Mouse (Mus musculus) right cerebral cortex, postnatal 4 days (tissue): ENCODE measurements around the gene Rtn4rl1.

Source experiments
- DNase-seq: peaks from one replicate; pipeline ENCODE4 v3.0.0-alpha.2; 2022

Gene Rtn4rl1

DNA sequence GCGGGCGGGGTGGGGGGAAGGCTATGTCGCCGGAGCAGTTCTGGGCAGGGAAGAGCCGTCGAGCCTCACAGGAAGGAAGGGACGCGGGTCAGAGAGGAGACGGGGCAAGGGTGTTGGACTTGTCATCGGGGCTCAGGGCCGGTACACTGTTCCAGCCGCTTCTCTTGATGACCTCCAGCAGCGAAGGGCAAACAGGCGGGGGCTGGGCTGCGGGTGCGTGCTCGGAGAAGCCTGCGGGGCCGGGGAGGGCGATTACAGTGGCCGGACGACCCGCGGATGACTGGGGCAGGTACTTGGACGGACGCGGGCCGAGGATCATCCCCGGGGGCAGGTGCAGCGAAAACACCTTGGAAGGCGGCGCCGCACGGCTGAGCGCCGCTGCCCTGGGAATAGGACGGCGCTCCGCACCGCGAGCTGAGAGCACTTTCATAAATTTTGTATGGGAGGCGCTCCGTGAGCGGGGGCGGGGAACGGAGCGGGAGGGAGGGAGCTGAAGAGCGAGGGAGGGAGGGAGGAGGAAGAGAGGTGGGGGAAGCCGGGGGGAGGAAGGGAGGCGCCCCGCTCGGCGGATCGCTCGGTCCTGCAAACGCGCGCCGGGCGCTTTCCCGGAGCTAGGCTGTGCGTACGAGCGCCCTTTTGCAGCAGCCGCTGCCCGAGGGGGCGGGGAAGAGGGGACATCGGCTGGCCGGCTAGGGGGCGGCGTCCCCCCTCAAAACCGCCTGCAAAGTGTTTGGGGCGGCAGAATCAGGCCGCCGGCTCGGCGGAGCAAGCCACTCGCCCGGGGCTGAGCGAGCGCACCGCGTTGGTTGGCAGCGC, at the start of gene Rtn4rl1:
Gene Rtn4rl1, plus strand, starts transcription at position 528 of the 816 bp plus-strand sequence.
- DNase-seq, result peak; percentile 68

- DNase-seq, result no peak
Observed at GRCm38 (mm10) chr11:75145841-75146240, 47.7 kb upstream of the Rtn4rl1 start.

DNA sequence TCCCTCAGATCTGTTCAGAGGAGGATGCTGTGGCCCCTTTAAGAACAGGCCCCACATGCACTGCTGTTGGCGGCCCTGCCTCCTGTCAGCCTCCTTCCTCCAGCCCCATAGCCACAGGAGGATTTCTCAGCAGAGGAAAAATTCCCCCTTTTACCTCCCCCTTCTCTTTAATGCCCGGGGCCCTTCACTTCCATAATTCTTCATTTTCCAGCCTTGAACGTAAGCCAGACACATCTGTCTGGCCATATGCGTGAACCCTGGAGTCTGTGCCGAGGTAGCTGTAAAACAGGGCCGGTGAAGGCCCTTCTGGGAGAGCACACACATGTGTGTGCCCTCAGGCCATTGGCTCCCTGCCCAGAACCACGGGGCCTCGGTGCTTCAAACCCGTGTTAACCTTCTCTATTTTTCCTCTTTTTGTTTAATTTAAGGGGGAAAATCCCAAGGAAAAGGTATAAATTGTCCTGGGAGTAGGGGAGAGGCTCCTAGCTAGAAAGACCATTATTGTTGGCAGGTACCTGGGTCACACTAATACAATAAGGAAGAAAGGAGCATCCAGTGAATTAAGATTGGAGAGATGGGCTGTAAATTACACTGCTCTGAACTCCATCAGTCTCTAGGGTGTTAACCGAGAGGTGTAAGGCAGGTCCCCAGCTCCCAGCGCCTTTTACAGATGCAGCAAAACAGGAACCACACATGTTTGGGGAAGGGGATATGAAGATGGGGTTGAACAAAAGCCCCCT, 46.3 kb upstream of the Rtn4rl1 start:
- no peak for DNase-seq

DNA sequence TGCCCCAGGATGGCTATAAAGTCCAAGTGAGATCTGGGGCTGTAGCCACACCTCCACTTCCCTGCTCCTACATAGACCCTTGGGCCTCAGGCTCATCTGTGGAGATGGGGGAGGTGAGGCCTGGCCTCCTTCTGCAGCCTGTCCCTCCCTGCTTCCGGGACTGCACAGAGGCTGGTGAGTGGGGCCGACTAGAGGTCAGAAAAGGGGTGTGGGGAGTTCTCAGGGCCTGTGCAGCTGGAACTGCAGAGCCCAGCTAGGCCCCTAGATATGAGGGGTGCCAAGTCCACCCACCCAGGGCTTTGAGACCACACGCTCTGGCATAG, 45.8 kb upstream of the Rtn4rl1 start:
- DNase-seq, result no peak

DNA sequence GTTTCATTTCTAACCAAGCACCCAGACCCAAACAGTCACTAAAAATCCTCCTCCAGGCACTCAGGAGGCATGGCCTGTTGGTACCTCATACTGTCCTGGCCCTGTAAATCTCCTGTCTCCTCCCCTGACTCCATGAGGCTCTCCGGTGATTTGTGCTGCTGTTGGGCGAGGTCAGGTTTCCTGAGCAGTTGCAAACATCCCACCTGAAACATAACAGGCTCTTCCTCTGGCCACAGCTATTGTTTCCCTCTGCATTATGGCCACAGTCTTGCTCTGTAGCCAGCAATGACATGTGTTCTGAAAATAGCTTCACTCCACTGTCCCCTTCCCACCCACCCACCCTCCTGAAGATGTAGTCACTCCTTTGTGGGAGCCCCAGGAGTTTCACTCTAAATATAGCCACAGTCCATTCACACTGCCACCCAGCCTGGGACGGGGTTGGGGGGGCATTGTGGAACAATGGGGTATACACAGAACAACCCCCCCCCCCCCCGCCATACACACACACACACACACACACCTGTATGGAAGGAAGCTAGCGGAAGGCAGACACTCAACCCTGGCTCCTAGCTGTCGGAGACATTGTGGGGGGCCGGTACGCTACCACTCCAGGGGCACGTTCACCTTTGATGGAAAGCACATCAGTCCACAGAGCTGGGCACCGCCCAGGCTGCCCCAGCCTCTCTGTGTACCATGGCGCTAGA, 45.1 kb upstream of the Rtn4rl1 start:
- no peak for DNase-seq

- no peak for DNase-seq
Observed at GRCm38 (mm10) chr11:75150346-75150745, 43.2 kb upstream of the Rtn4rl1 start.

DNA sequence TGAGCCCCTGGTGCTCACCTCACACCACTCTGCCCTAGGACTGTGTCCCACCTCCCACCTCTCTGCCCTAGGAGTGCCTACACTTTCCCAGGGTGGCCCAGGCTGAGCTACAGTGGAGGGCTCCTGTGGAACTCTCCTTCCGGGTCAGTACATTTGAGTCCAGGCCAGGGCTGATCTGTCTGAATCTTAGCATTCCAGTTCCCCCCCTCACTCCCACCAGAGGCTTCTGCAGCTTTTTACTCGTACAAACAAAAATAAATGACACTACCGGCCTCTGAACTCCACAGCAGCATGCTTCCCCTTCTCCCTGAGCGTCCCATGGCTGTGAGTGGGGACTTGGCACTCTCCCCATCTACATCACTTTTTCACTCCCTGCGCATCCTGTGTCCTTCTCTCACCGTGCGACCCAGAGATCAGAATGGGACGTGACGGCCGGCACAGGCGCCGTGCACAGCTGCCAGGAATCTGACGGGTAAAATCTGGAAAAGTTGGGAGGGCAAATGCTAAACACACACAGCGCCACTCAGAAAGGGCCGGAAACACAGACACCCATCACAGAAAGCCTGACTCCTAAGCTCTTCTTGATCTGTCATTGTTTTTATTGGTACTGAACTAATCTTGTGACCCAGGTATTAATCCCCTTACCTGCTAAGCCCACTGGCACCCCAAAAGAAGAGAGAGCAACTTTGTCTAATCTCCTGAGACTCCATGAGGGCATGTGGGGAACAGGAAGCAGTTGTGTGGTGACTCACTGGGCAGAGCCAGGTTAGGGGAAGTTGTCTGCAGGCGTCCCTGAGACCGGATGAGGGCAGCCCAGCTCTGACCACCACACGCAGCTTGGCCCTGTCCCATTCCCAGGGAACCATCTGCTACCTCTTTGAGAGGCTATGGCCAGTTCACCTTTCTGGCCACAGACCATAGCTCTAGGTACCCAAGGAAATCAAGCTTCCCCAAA, 40.7 kb upstream of the Rtn4rl1 start:
- DNase-seq, result no peak

DNA sequence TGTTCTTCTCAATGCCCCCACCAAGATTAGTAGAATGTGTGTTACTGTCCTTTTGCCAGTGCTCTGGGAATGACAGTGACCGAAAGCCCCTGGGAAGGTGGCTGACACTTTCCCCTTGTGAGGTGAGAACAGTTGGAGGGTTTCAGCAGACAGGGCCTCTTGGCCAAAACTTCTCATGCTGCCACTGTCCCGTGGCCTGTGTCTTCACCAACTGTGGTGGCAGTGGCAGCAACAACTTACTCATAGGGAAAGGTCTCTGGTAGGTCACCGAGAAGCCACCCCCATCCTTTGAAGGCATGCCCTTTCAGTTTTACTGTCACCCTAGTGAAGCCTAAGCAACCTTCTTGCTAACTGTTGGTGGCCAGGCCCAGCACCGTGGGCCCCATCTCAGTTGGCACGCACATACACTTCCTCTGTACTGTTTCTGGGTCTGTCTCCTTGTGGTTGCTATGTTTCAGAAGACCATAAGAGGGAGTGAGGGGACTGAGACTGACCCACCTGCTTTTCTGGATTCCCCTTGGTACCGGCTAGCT, 39.5 kb upstream of the Rtn4rl1 start:
- DNase-seq, result no peak

DNA sequence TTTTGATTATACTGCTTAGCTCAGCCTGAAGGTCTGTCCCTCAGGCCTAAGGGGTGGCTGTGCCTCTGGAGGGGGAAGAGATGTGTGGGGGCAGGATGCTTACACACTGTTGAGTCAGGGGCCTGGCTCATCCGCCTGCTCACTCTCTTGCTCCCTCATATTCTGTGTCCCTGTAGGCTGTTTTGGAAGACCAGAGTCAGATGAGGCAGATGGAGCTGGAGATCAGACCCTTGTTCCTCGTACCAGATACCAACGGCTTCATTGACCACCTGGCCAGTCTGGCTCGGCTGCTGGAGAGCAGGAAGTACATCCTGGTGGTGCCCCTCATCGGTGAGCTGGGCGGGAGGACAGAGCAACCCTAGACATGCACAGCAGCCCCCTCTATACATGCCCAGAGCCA, 37.6 kb upstream of the Rtn4rl1 start:
- no peak for DNase-seq

GRCm38 (mm10) chr11:75156416-75156815, 37.2 kb upstream of the Rtn4rl1 start:
- no peak for DNase-seq

DNA sequence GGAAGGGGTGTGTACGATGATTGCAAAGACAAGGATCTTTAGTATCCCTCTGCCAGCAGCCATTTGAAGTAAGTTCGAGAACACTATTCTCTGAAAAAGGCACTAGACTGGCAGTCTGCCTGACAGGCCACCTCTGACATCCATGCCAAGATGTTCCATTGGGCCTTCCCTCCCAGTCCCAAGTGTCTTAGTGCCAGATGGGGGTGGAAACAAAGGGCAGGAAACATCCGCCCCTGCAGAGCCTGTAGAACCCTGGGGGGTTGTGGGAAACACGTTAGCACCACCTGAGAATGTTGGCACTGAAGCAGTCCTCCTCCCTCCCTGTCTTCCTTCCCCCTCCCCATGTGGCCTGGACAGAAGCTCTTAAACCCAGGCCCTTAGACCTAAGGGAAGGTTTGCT, 36.5 kb upstream of the Rtn4rl1 start:
- DNase-seq, result no peak

- DNase-seq, result no peak
Observed at GRCm38 (mm10) chr11:75157901-75158300, 35.7 kb upstream of the Rtn4rl1 start.

DNA sequence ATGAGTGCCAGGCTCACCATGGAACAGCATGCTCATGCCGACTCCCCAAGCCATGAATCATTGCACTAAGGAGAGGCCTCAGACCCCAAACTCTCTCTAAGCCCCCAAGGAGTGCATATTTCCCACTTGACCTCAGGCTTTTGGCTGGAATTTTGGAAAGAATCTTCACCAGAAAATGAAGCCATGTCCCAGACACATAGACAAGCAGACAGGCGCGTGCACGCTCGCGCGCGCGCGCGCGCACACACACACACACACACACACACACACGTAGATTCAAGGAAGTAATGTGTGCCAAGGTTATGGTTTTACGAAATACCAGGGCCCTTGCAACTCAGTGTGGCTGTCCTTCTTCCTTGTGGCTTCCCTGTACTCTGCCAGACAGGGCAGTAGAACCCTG, 35.2 kb upstream of the Rtn4rl1 start:
- DNase-seq, result no peak

DNA sequence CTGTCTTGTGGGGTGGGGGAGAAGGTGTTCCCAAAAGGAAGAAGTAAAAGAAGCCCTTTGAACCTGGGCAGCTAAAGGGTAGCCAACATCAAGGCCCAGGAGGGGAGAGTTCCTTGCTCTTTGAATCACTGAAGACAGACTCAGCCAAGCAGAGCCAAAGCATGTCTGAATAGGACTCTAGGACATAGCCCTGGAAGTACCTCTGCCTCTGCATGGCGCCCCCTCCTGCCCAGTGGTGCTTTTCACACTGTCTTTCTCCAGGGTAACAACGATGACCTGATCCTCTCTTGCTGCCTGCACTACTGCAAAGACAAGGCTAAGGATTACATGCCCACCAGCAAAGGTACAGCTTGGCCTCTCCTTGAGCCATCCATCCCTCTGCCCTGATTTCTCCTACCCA, 34.0 kb upstream of the Rtn4rl1 start:
- DNase-seq, result no peak

GRCm38 (mm10) chr11:75160954-75161353, 32.6 kb upstream of the Rtn4rl1 start:
- DNase-seq, result no peak

DNA sequence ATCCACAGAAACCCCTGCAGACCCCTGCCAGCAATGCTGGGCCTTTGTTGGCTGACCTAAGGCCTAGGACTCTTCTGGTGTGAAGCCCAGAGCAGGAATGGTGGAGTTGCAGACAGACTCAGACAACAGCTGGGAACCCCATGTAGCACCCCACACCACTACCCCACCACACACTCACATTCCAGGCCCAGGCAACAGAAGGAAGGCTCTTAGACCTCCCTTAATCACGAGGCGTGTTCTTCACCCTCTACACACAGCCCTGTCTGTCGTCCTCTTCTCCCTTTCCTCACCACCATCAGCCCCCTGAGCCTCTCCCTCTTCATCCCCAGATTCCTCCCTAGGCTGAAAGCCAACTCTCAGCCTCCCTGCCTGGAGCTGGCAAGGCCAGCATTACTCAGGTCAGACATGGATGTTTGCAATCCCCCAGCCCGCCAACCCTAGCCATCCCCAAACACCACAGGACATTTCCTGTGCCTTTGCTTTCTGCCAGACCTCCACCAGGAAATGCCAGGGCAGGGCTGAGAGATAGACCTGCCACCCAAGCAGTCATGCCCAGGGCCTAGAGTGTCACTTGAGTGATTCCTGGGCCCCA, 32.1 kb upstream of the Rtn4rl1 start:
- no peak for DNase-seq

GRCm38 (mm10) chr11:75162591-75163080, 30.9 kb upstream of the Rtn4rl1 start:
- DNase-seq, result no peak

- no peak for DNase-seq
Observed at GRCm38 (mm10) chr11:75163379-75163778, 30.2 kb upstream of the Rtn4rl1 start.

GRCm38 (mm10) chr11:75164051-75164450, 29.5 kb upstream of the Rtn4rl1 start:
- DNase-seq, result no peak

- DNase-seq, result no peak
Observed at GRCm38 (mm10) chr11:75164750-75165149, 28.8 kb upstream of the Rtn4rl1 start.

DNA sequence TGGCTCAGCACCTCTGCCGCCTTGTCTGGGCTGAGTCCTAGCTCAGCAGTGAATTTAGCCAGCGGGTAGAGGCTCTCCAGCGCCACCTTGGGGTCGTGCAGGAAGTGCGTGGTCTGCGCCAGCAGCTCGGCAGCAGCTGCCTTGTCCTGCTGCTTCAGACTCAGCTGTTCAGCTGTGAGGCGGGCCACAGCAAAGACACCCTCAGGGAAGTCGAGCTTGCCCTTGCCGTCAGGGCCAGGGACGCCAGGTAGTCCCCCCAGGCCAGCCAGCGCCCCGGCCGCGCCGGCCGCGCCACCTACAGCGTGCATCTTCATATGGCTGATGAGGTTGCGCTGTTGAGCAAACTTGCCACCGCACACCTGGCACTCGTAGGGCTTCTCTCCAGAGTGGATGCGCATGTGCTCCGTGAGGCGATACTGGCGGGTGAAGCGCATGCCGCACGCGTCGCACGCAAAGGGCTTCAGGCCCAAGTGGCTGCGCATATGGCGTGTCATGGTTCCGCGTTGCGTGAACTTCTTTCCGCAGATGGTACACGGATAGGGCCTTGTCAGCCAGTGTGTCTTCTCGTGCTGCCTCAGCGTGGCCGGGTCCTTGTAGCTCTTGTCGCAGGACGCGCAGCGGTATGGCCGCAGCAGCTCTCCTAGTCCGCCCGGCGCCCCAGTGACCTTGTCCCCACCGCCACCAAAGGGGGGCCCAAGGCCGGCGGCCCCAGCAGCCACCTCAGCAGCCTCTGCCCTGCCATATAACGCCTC, 28.0 kb upstream of the Rtn4rl1 start:
- peak; percentile 60 for DNase-seq
